9 mouse cellular contexts compared by ENCODE assay signal in the genomic region with DNA sequence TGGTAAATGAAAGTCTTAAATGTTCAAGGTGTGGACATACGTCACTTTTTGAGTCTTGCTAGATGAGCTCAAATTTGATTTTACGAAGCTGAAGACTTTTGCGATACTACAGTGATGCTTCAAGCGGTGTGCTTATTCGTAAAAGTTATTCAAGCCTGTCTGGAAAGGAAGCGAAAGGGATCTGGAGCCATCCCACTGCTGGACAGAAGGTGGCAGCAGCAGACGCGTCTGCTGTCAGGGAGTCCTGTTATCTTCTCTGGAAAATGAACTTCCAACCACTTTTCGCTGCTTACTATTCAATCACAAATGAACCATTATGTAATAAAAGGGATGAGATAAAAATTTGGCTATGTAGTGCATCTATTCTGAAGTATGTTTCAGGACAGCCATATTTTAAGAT.
DNase-seq lines count a peak whose midpoint lies in the region; ATAC-seq and TF ChIP-seq lines count a peak whose summit lies in the region.
"Had no signal": no experiment of that assay in that cellular context is flagged by ENCODE, and none has a peak within 500 bp of the region (broad histone marks: within the 10 kb centered on the region; RNA-seq: fewer than 3 reads in every experiment).

No protein-coding gene starts in this region.

- H3K4me3 ChIP-seq in heart, postnatal 0 days (ENCODE audit: low read depth, low read length): no peak overlapping the region
- H3K4me3 ChIP-seq in embryonic facial prominence, embryonic 14.5 days (ENCODE audit: low read depth, low read length): no peak overlapping the region
- no peak overlapping the region for H3K4me3 ChIP-seq in kidney, embryonic 15.5 days (replicated peaks)
- H3K4me3 ChIP-seq in limb, embryonic 14.5 days (replicated peaks; ENCODE audit: low read length): no peak overlapping the region
- H3K4me3 ChIP-seq in thymus, adult 2 months (ENCODE audit: control insufficient read depth, insufficient read depth, low read length): no peak overlapping the region
- H3K4me3 ChIP-seq: stomach, embryonic 15.5 days had no signal

- no peak for TF ChIP-seq POLR2A in limb, embryonic 14.5 days (IDR thresholded peaks at IDR 0.05; ENCODE audit: borderline replicate concordance, extremely low read depth, insufficient read depth, insufficient read length)
- no peak for TF ChIP-seq POLR2A in thymus, adult 2 months (IDR thresholded peaks at IDR 0.05; ENCODE audit: control insufficient read depth, extremely low read depth, insufficient read depth, low read length, poor library complexity)

- no peaks in the 10 kb centered on the region for H3K9me3 ChIP-seq in heart, postnatal 0 days (replicated peaks; ENCODE audit: control insufficient read depth, low read length)
- no peaks in the 10 kb centered on the region for H3K9me3 ChIP-seq in embryonic facial prominence, embryonic 14.5 days (ENCODE audit: control insufficient read depth, low read length)
- H3K9me3 ChIP-seq in kidney, embryonic 15.5 days (replicated peaks): no peaks in the 10 kb centered on the region
- H3K9me3 ChIP-seq in limb, embryonic 14.5 days (ENCODE audit: control insufficient read depth, low read length): no peaks in the 10 kb centered on the region
- H3K9me3 ChIP-seq: stomach, embryonic 15.5 days had no signal

- DNase-seq in heart, postnatal 0 days (ENCODE audit: low spot score): peak; percentile 22
- no peak for DNase-seq in heart, postnatal 25 days (ENCODE audit: low spot score)
- DNase-seq in adrenal gland, postnatal 10 days: peak; percentile 59
- DNase-seq in embryonic facial prominence, embryonic 14.5 days (ENCODE audit: low spot score): peak; percentile 58
- DNase-seq in limb, embryonic 14.5 days (ENCODE audit: low spot score): peak; percentile 52
- DNase-seq in retina, embryonic 14.5 days (ENCODE audit: low spot score): peak; percentile 77
- DNase-seq in thymus, adult 2 months: no peak

- H3K9ac ChIP-seq in heart, postnatal 0 days (replicated peaks; ENCODE audit: low read depth, low read length): no peak overlapping the region
- H3K9ac ChIP-seq in embryonic facial prominence, embryonic 14.5 days (ENCODE audit: low read depth, low read length): no peak overlapping the region
- H3K9ac ChIP-seq in kidney, embryonic 15.5 days: no peak overlapping the region
- no peak overlapping the region for H3K9ac ChIP-seq in limb, embryonic 14.5 days (ENCODE audit: low read depth, low read length, severe bottlenecking)
- H3K9ac ChIP-seq: stomach, embryonic 15.5 days had no signal

- H3K4me2 ChIP-seq in heart, postnatal 0 days (ENCODE audit: low read depth, low read length): no peak overlapping the region
- no peak overlapping the region for H3K4me2 ChIP-seq in embryonic facial prominence, embryonic 14.5 days (ENCODE audit: low read depth, low read length)
- H3K4me2 ChIP-seq in kidney, embryonic 15.5 days: no peak overlapping the region
- no peak overlapping the region for H3K4me2 ChIP-seq in limb, embryonic 14.5 days (replicated peaks; ENCODE audit: low read depth, low read length, severe bottlenecking)
- H3K4me2 ChIP-seq: stomach, embryonic 15.5 days had no signal

- TF ChIP-seq EP300 in heart, postnatal 0 days (IDR thresholded peaks at IDR 0.05; ENCODE audit: low read depth): no peak

- ATAC-seq in heart, postnatal 0 days (ENCODE audit: insufficient read depth, low read depth): no peak
- ATAC-seq in embryonic facial prominence, embryonic 14.5 days (ENCODE audit: low read depth): no peak
- 0 out of 2 replicates have a peak, but pooled peaks have one; percentile 64 for ATAC-seq in kidney, embryonic 15.5 days (replicated peaks; ENCODE audit: low FRiP score)
- peak; percentile 65 for ATAC-seq in limb, embryonic 14.5 days (ENCODE audit: low FRiP score, low read depth)

- no peaks in the 10 kb centered on the region for H3K36me3 ChIP-seq in heart, postnatal 0 days (replicated peaks; ENCODE audit: control insufficient read depth, insufficient read depth, low read length)
- H3K36me3 ChIP-seq in embryonic facial prominence, embryonic 14.5 days (ENCODE audit: control insufficient read depth, insufficient read depth, low read length): no peaks in the 10 kb centered on the region
- no peaks in the 10 kb centered on the region for H3K36me3 ChIP-seq in kidney, embryonic 15.5 days
- no peaks in the 10 kb centered on the region for H3K36me3 ChIP-seq in limb, embryonic 14.5 days (ENCODE audit: control insufficient read depth, insufficient read depth, low read length)
- H3K36me3 ChIP-seq in thymus, adult 2 months (ENCODE audit: control insufficient read depth, insufficient read depth, low read length): no peaks in the 10 kb centered on the region
- H3K36me3 ChIP-seq: stomach, embryonic 15.5 days had no signal

- intact Hi-C loops in heart, postnatal 25 days (cut with DNase I): no loop called here

- WGBS in heart, postnatal 0 days: 30% methylated on average over 9 of the region's 9 CpGs
- 33% methylated on average over 9 of the region's 9 CpGs for WGBS in embryonic facial prominence, embryonic 14.5 days
- 36% methylated on average over 9 of the region's 9 CpGs for WGBS in kidney, embryonic 15.5 days
- WGBS in limb, embryonic 14.5 days: 35% methylated on average over 9 of the region's 9 CpGs
- WGBS in thymus, adult 2 months: 47% methylated on average over 9 of the region's 9 CpGs

- peak; percentile 54 for TF ChIP-seq CTCF in heart, postnatal 0 days (IDR thresholded peaks at IDR 0.05; ENCODE audit: low read depth)
- TF ChIP-seq CTCF in thymus, adult 2 months (IDR thresholded peaks at IDR 0.05; ENCODE audit: borderline replicate concordance, control insufficient read depth, extremely low read depth, insufficient read depth, low read length, poor library complexity): no peak

- no peaks in the 10 kb centered on the region for H3K27me3 ChIP-seq in heart, postnatal 0 days (ENCODE audit: control insufficient read depth, insufficient read depth, low read length)
- no peaks in the 10 kb centered on the region for H3K27me3 ChIP-seq in embryonic facial prominence, embryonic 14.5 days (replicated peaks; ENCODE audit: control insufficient read depth, insufficient read depth, low read length)
- no peaks in the 10 kb centered on the region for H3K27me3 ChIP-seq in kidney, embryonic 15.5 days
- H3K27me3 ChIP-seq in limb, embryonic 14.5 days (ENCODE audit: control insufficient read depth, insufficient read depth, low read length): no peaks in the 10 kb centered on the region
- no peaks in the 10 kb centered on the region for H3K27me3 ChIP-seq in thymus, adult 2 months (ENCODE audit: control insufficient read depth, insufficient read depth, low read length)
- H3K27me3 ChIP-seq: stomach, embryonic 15.5 days had no signal

- no peak overlapping the region for H3K27ac ChIP-seq in heart, postnatal 0 days (ENCODE audit: low read depth)
- no peak overlapping the region for H3K27ac ChIP-seq in embryonic facial prominence, embryonic 14.5 days (replicated peaks; ENCODE audit: low read depth, low read length)
- H3K27ac ChIP-seq in kidney, embryonic 15.5 days: no peak overlapping the region
- H3K27ac ChIP-seq in limb, embryonic 14.5 days (replicated peaks; ENCODE audit: low read depth, low read length): no peak overlapping the region
- no peak overlapping the region for H3K27ac ChIP-seq in thymus, adult 2 months (ENCODE audit: control insufficient read depth, insufficient read depth, low read length)
- H3K27ac ChIP-seq: stomach, embryonic 15.5 days had no signal

- H3K4me1 ChIP-seq in heart, postnatal 0 days (ENCODE audit: control insufficient read depth, insufficient read depth): no peaks in the 10 kb centered on the region
- H3K4me1 ChIP-seq in embryonic facial prominence, embryonic 14.5 days (ENCODE audit: control insufficient read depth, insufficient read depth, low read length): no peaks in the 10 kb centered on the region
- no peaks in the 10 kb centered on the region for H3K4me1 ChIP-seq in kidney, embryonic 15.5 days
- H3K4me1 ChIP-seq in limb, embryonic 14.5 days (ENCODE audit: control insufficient read depth, insufficient read depth, low read length): no peaks in the 10 kb centered on the region
- no peaks in the 10 kb centered on the region for H3K4me1 ChIP-seq in thymus, adult 2 months (replicated peaks; ENCODE audit: control insufficient read depth, insufficient read depth, low read length)
- H3K4me1 ChIP-seq: stomach, embryonic 15.5 days had no signal

Comparison
In these comparisons a context has a peak if more than half of its experiments do, and no peak if none do; other contexts are left out.
1. DNase-seq: peak in heart, postnatal 0 days (single experiment), adrenal gland, postnatal 10 days (single experiment), embryonic facial prominence, embryonic 14.5 days (single experiment), limb, embryonic 14.5 days (single experiment) and retina, embryonic 14.5 days (single experiment); none in heart, postnatal 25 days (single experiment) and thymus, adult 2 months (single experiment).
2. ATAC-seq: peak in kidney, embryonic 15.5 days (single experiment) and limb, embryonic 14.5 days (single experiment); none in heart, postnatal 0 days (single experiment) and embryonic facial prominence, embryonic 14.5 days (single experiment).